Mouse (Mus musculus): ENCODE results near the gene Dnajc1.

DNA sequence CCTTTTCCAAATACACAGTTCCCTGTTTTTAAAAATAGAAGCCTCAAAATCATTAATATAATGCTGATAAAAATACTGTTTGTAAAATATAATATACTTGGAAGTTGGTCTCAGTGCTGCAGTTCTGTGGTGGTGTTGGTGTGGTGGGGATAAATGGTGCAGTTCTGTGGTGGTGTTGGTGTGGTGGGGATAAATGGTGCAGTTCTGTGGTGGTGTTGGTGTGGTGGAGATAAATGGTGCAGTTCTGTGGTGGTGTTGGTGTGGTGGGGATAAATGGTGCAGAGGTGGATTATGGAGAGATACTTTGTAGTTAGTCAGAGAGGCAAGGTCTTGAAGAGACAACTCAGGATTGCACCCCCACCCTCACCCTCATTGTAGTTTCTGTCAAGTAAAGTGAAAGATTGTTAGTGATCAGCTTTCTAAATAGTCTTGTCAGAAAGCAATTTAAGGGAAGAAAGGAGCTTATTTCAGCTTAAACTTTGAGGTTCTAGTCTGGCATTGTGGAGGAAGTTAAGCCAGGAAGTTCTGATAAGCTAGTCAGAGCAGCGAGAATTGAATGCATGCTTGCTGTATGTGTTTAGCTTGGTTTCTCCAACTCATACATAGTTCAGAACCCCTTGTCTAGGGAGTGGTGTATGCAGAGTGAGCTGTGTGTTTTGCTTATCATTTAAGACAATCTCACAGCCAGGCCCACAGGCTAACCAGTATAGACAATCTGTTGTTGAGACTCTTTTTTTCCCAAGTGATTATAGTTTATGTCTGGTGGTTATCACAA lies 223.3 kb downstream of the Dnajc1 start:
- TF ChIP-seq CTCF (IDR thresholded peaks at IDR 0.05; ENCODE audit: low read depth) (no peak), EP300 (IDR thresholded peaks at IDR 0.05; ENCODE audit: low read depth) (no peak)
